Mouse (Mus musculus) embryonic fibroblast, embryonic 13.5 days (primary cell): Measurements from ENCODE around the gene Rps19bp1. TPM values are rescaled to one million over a fixed set of nuclear protein-coding genes. Genes with fewer than 3 reads are reported as not detected.
A peak's percentile ranks its signal among the peaks of the same experiment; 100 is the strongest.

ENCODE experiments used
- H3K27ac ChIP-seq: 2 replicates; pipeline ENCODE4 v1.5.1; 2012; ENCODE audit warnings: low read length, control low read depth, inconsistent platforms; ENCODE audit not compliant: insufficient read depth
- H3K4me1 ChIP-seq: 2 replicates; pipeline ENCODE4 v1.6.1; 2011; ENCODE audit warnings: low read length; ENCODE audit not compliant: control insufficient read depth, insufficient read depth
- H3K4me3 ChIP-seq: 2 replicates; pipeline ENCODE4 v1.5.1; 2011; ENCODE audit warnings: mild to moderate bottlenecking, control low read depth, low read length; ENCODE audit not compliant: insufficient read depth
- CTCF ChIP-seq: IDR thresholded peaks from 2 replicates; pipeline ENCODE4 v1.5.1; 2011; ENCODE audit warnings: mild to moderate bottlenecking, control low read depth, low read length, moderate library complexity, borderline replicate concordance; ENCODE audit not compliant: insufficient read depth
- POLR2A ChIP-seq: IDR thresholded peaks from 2 replicates; pipeline ENCODE4 v1.6.1; 2011; ENCODE audit warnings: low read depth, mild to moderate bottlenecking, control low read depth, low read length, moderate library complexity
- polyA plus RNA-seq: library from polyadenylated mRNA; stranded (reverse); fragments of >200 nt; gene quantifications from 2 replicates; pipeline ENCODE4 v1.2.4, GENCODE M21; 2011; ENCODE audit warnings: low read depth; ENCODE audit not compliant: missing spikeins, insufficient read length

Rps19bp1 gene
- polyA plus RNA-seq = 20.1 and 25.9 TPM in 2 replicates

GRCm38 (mm10) chr15:80263610-80264575, at the start of gene Rps19bp1:
Gene Rps19bp1 (minus strand): TSS chr15:80264315.
- no peak within 1 kb of the TSS for H3K27ac ChIP-seq
- peak; percentile 85 for TF ChIP-seq POLR2A
- TF ChIP-seq CTCF = no peak
- peak within 1 kb of the TSS; percentile 78 for H3K4me3 ChIP-seq
- H3K4me1 ChIP-seq = no peaks in the 10 kb centered on the region; the same call in 1 of the 2 replicates

GRCm38 (mm10) chr15:80306146-80306545, 42.0 kb upstream of the Rps19bp1 start:
- Histone ChIP-seq H3K4me3 (no peak overlapping the region), H3K27ac (no peak overlapping the region), H3K4me1 (peaks cover 6% of the 10 kb centered on the region; the same call in 1 of the 2 replicates)
- TF ChIP-seq POLR2A (no peak), CTCF (no peak)

GRCm38 (mm10) chr15:80304188-80304587, 40.1 kb upstream of the Rps19bp1 start:
- TF ChIP-seq POLR2A = no peak
- TF ChIP-seq CTCF = no peak
- Histone ChIP-seq H3K4me1 (peaks cover 6% of the 10 kb centered on the region; the same call in 1 of the 2 replicates), H3K4me3 (no peak overlapping the region), H3K27ac (no peak overlapping the region)

- Histone ChIP-seq H3K4me3 (no peak overlapping the region), H3K27ac (no peak overlapping the region), H3K4me1 (peaks cover 6% of the 10 kb centered on the region; the same call in 1 of the 2 replicates)
- TF ChIP-seq POLR2A = no peak
- TF ChIP-seq CTCF = no peak
Measured at GRCm38 (mm10) chr15:80303779-80304178, 39.7 kb upstream of the Rps19bp1 start.

- Histone ChIP-seq H3K4me1 (no peaks in the 10 kb centered on the region), H3K4me3 (no peak overlapping the region), H3K27ac (no peak overlapping the region)
- no peak for TF ChIP-seq CTCF
- TF ChIP-seq POLR2A = no peak
Measured at GRCm38 (mm10) chr15:80297146-80297545, 33.0 kb upstream of the Rps19bp1 start.

GRCm38 (mm10) chr15:80289436-80289835, 25.3 kb upstream of the Rps19bp1 start:
- Histone ChIP-seq H3K4me1 (no peaks in the 10 kb centered on the region), H3K4me3 (no peak overlapping the region), H3K27ac (no peak overlapping the region)
- TF ChIP-seq POLR2A (no peak), CTCF (0 out of 2 replicates have a peak, but pooled peaks have one; percentile 6)

- Histone ChIP-seq H3K4me3 (peak overlapping the region; percentile 6; the same call in 1 of the 2 replicates), H3K27ac (no peak overlapping the region), H3K4me1 (no peaks in the 10 kb centered on the region)
- TF ChIP-seq CTCF = no peak
- TF ChIP-seq POLR2A = no peak
Measured at GRCm38 (mm10) chr15:80288036-80288435, 23.9 kb upstream of the Rps19bp1 start.

- no peaks in the 10 kb centered on the region for H3K4me1 ChIP-seq
- H3K4me3 ChIP-seq = peak within 1 kb of the TSS; percentile 6; the same call in 1 of the 2 replicates
- H3K27ac ChIP-seq = no peak within 1 kb of the TSS
- TF ChIP-seq CTCF (no peak; the same call in 1 of the 2 replicates), POLR2A (no peak)
Measured at GRCm38 (mm10) chr15:80286851-80287415, 22.8 kb upstream of the Rps19bp1 start, which contains the start of gene Cacna1i. Gene Cacna1i (plus strand): TSS chr15:80287238.

GRCm38 (mm10) chr15:80280646-80281045, 16.5 kb upstream of the Rps19bp1 start:
- Histone ChIP-seq H3K4me3 (no peak overlapping the region), H3K27ac (no peak overlapping the region), H3K4me1 (no peaks in the 10 kb centered on the region)
- TF ChIP-seq CTCF (peak; percentile 52; the same call in 1 of the 2 replicates), POLR2A (no peak)
